In the genomic region with DNA sequence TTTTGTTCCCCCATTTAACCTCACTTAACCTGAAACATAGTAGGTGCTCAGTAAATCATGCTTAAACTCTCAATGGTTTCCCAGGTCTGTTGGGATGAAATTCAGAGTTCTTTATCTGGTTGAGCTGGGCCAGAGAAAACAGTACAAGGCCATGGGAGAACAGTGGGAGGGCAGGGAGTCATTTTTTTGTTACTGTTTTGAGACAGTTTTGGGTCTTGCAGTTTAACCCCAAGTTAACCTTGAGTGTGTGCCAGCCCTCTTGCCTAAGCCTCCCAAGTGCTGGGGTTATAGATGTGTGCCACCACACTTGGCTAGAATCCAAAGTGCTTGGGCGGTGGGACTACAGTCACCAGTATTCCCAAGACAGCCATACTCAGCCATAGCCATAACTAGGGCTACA, we compare ENCODE assay signal across 22 mouse cellular contexts. TPM values are rescaled to one million over a fixed set of nuclear protein-coding genes. Genes with fewer than 3 reads are reported as not detected.
DNase-seq lines count a peak whose midpoint lies in the region; ATAC-seq lines count a peak whose summit lies in the region.
"Had no signal": no experiment of that assay in that cellular context is flagged by ENCODE, and none has a peak within 500 bp of the region (broad histone marks: within the 10 kb centered on the region; RNA-seq: fewer than 3 reads in every experiment).

No protein-coding gene starts in this region.

- no peaks in the 10 kb centered on the region for H3K9me3 ChIP-seq in liver, embryonic 13.5 days (replicated peaks)
- H3K9me3 ChIP-seq: embryonic facial prominence, embryonic 13.5 days; forebrain, embryonic 13.5 days; heart, embryonic 10.5 days; limb, embryonic 13.5 days had no signal

- 0 out of 2 replicates have a peak, but pooled peaks cover 3% of the 10 kb centered on the region for H3K27me3 ChIP-seq in liver, embryonic 13.5 days
- H3K27me3 ChIP-seq: embryonic facial prominence, embryonic 13.5 days; forebrain, embryonic 13.5 days; limb, embryonic 13.5 days had no signal

- H3K27ac ChIP-seq in liver, embryonic 13.5 days, result 0 out of 2 replicates have a peak overlapping the region, but pooled peaks have one; percentile 41
- H3K27ac ChIP-seq: embryonic facial prominence, embryonic 13.5 days; forebrain, embryonic 13.5 days; gastrocnemius, adult 2 months; left cerebral cortex, adult 2 months; limb, embryonic 13.5 days had no signal

- H3K4me3 ChIP-seq in liver, embryonic 13.5 days (replicated peaks), result no peak overlapping the region
- H3K4me3 ChIP-seq: embryonic facial prominence, embryonic 13.5 days; forebrain, embryonic 13.5 days; gastrocnemius, adult 2 months; heart, embryonic 10.5 days; left cerebral cortex, adult 2 months; limb, embryonic 13.5 days had no signal

- ATAC-seq in liver, embryonic 13.5 days (ENCODE audit: low read depth), result no peak
- ATAC-seq in megakaryocyte, adult 5-6 weeks (ENCODE audit: poor library complexity, severe bottlenecking), result no peak
- ATAC-seq: forebrain, embryonic 13.5 days had no signal

- no peaks in the 10 kb centered on the region for H3K36me3 ChIP-seq in liver, embryonic 13.5 days

- WGBS in liver, embryonic 13.5 days (ENCODE audit: insufficient replicate concordance), result 74% methylated on average over 1 of the region's 1 CpGs

- no peak overlapping the region for H3K4me2 ChIP-seq in liver, embryonic 13.5 days
- H3K4me2 ChIP-seq: embryonic facial prominence, embryonic 13.5 days; forebrain, embryonic 13.5 days; limb, embryonic 13.5 days had no signal

- DNase-seq in ovary, adult 18-20 months (ENCODE audit: low spot score), result peak; percentile 70
- DNase-seq in ovary, postnatal 10 days (ENCODE audit: low spot score), result no peak
- peak; percentile 81 for DNase-seq in adrenal gland, postnatal 10 days
- DNase-seq in liver, embryonic 13.5 days, result no peak
- DNase-seq in gastrocnemius, postnatal 25 days, result no peak
- DNase-seq in frontal cortex, postnatal 14 days (ENCODE audit: low spot score in 2 of 2), result no peak
- DNase-seq: cerebellum, postnatal 36 days; gastrocnemius, adult 2 months; lung, postnatal 36 days; midbrain, embryonic 14.5 days; spleen, adult 18-20 months had no signal

- no peak overlapping the region for H3K9ac ChIP-seq in liver, embryonic 13.5 days
- H3K9ac ChIP-seq: embryonic facial prominence, embryonic 13.5 days; forebrain, embryonic 13.5 days; limb, embryonic 13.5 days had no signal

- peaks cover 61% of the 10 kb centered on the region for H3K4me1 ChIP-seq in liver, embryonic 13.5 days (replicated peaks)
- H3K4me1 ChIP-seq: forebrain, embryonic 13.5 days had no signal

RNA-seq across cellular contexts. Expression of a gene that starts 7.8 kb away (rescaled TPM):
- 10 to 100 TPM; 43.1 to 49.5 TPM for total RNA-seq in adrenal gland, postnatal 10 days (2021)
- polyA plus RNA-seq in liver, embryonic 13.5 days (2015; fragmentation: Nextera tagmentation; extraction: Ambion mirVana), result 12.1 and 12.4 TPM in 2 replicates
- total RNA-seq in megakaryocyte, adult 5-6 weeks (2015), result 27.4 and 29.0 TPM in 2 replicates
- total RNA-seq in megakaryocyte, adult 5-6 weeks (2017), result 19.6 and 24.9 TPM in 2 replicates
- total RNA-seq in gastrocnemius, postnatal 25 days (2021), result 10 to 100 TPM; 15.2 to 16.7 TPM

RNA-seq across cellular contexts. Expression of a gene that starts 22.3 kb away (rescaled TPM):
- not detected for total RNA-seq in adrenal gland, postnatal 10 days (2021)
- 0.22 and 0.34 TPM in 2 replicates for polyA plus RNA-seq in liver, embryonic 13.5 days (2015; fragmentation: Nextera tagmentation; extraction: Ambion mirVana)
- not detected in 2 replicates for total RNA-seq in megakaryocyte, adult 5-6 weeks (2015)
- not detected in 2 replicates for total RNA-seq in megakaryocyte, adult 5-6 weeks (2017)
- not detected for total RNA-seq in gastrocnemius, postnatal 25 days (2021)
- total RNA-seq: gastrocnemius, adult 2 months; hematopoietic stem cell, adult 5-6 weeks; left cerebral cortex, adult 2 months had no signal
- polyA plus RNA-seq: heart, embryonic 10.5 days had no signal

RNA-seq across cellular contexts. Expression of a gene that starts 24.6 kb away (rescaled TPM):
- 1 to 10 TPM; 2.1 to 5.4 TPM for total RNA-seq in adrenal gland, postnatal 10 days (2021)
- polyA plus RNA-seq in liver, embryonic 13.5 days (2015; fragmentation: Nextera tagmentation; extraction: Ambion mirVana), result 286 and 323 TPM in 2 replicates
- 0.52 and 0.76 TPM in 2 replicates for total RNA-seq in megakaryocyte, adult 5-6 weeks (2015)
- 1.5 and 3.9 TPM in 2 replicates for total RNA-seq in megakaryocyte, adult 5-6 weeks (2017)
- total RNA-seq in gastrocnemius, postnatal 25 days (2021), result under 1 TPM in 1 of 2 experiments, not detected in 1; 0.16 TPM
- total RNA-seq: gastrocnemius, adult 2 months; left cerebral cortex, adult 2 months had no signal

RNA-seq across cellular contexts. Expression of a gene that starts 32.8 kb away (rescaled TPM):
- total RNA-seq in adrenal gland, postnatal 10 days (2021), result not detected
- not detected in 2 replicates for polyA plus RNA-seq in liver, embryonic 13.5 days (2015; fragmentation: Nextera tagmentation; extraction: Ambion mirVana)
- total RNA-seq in megakaryocyte, adult 5-6 weeks (2015), result not detected in 2 replicates
- total RNA-seq in megakaryocyte, adult 5-6 weeks (2017), result not detected in 2 replicates
- not detected for total RNA-seq in gastrocnemius, postnatal 25 days (2021)
- total RNA-seq: gastrocnemius, adult 2 months; hematopoietic stem cell, adult 5-6 weeks; left cerebral cortex, adult 2 months had no signal
- polyA plus RNA-seq: CD4-positive, CD25-positive, alpha-beta regulatory T cell, adult 4 months; embryonic facial prominence, embryonic 13.5 days; forebrain, embryonic 13.5 days; heart, embryonic 10.5 days; intestine, embryonic 14.5 days; large intestine, adult 2 months; limb, embryonic 13.5 days; midbrain, embryonic 14.5 days; stomach, embryonic 16.5 days had no signal

RNA-seq across cellular contexts. Expression of a gene that starts 45.2 kb away (rescaled TPM):
- total RNA-seq in adrenal gland, postnatal 10 days (2021), result not detected
- 0.17 TPM in 1 of 2 replicates, not detected in the other for polyA plus RNA-seq in liver, embryonic 13.5 days (2015; fragmentation: Nextera tagmentation; extraction: Ambion mirVana)
- not detected in 2 replicates for total RNA-seq in megakaryocyte, adult 5-6 weeks (2015)
- not detected in 2 replicates for total RNA-seq in megakaryocyte, adult 5-6 weeks (2017)
- not detected for total RNA-seq in gastrocnemius, postnatal 25 days (2021)
- total RNA-seq: gastrocnemius, adult 2 months; hematopoietic stem cell, adult 5-6 weeks; left cerebral cortex, adult 2 months had no signal
- polyA plus RNA-seq: CD4-positive, CD25-positive, alpha-beta regulatory T cell, adult 4 months; embryonic facial prominence, embryonic 13.5 days; forebrain, embryonic 13.5 days; heart, embryonic 10.5 days; limb, embryonic 13.5 days; midbrain, embryonic 14.5 days had no signal

Comparison
In these comparisons a context has a peak if more than half of its experiments do, and no peak if none do; other contexts are left out.
1. DNase-seq: peak in ovary, adult 18-20 months (single experiment) and adrenal gland, postnatal 10 days (single experiment); none in ovary, postnatal 10 days (single experiment), liver, embryonic 13.5 days (single experiment), gastrocnemius, postnatal 25 days (single experiment) and frontal cortex, postnatal 14 days (0 of 2).